Mouse (Mus musculus) cerebellum, postnatal 36 days (tissue): ENCODE measurements around the gene Plac8.

ENCODE experiments used
- DNase-seq, 2 experiments: peaks; one replicate each; pipeline ENCODE4 v3.0.0; 2021 to 2022; ENCODE audit warnings: mixed read lengths in 2 of 2

Plac8 gene

DNA sequence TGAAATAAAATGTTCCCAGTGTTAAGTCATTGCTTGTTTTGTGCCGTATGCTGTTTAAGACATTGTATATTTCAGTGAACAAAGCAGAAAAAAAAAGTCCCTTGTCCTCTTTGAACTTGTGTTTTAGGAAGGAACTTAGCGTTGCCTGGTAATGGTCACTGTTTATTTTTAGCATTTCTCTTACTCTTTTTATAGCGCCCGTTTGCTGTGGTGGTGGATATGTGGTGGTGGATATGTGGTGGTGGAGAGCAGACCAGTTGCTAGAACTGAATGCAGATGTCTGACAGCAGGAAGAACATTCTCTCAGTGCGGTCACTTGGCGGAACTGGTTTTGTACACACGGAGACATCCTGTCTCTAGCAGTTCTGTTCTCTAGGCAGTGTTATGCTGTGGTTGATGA is 45.9 kb downstream of the Plac8 start:
- no peak for DNase-seq

DNA sequence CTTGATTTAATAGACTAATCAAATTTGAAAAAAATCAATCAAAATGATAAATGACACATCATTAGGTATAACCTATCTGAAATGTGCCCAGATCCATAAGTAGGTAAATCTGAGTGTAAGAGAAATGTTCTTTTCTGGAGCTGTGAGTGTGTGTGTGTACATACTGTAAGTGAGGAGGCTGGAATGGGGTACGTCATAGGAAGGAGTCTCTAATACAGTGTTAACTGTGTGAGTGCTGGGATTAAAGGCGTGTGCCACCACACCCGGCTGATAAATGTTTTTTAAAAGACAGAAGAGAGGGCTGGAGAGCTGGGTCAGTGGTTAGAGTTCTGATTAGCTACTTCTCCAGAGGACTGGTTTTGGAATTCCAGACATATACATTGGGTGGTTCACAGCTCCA is 46.4 kb downstream of the Plac8 start:
- no peak for DNase-seq

DNA sequence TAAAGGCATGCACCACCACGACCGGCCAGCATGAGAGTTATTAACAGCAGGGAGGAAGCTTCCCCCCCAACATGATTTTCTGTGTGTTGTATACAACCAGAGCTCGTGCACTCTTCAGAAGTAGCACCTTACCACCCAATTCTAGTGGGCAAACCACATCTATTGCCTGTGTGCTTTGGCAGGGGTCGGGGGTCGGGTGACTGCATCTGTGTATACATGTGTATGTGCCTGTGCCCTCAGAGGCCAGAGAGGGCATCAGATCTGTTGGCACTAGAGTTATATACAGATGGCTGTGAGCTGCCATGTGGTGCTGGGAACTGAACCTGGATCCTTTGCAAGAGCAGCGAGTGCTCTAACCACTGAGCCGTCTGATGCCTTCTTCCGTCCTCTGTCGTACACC is 47.1 kb downstream of the Plac8 start:
- DNase-seq: no peak

DNA sequence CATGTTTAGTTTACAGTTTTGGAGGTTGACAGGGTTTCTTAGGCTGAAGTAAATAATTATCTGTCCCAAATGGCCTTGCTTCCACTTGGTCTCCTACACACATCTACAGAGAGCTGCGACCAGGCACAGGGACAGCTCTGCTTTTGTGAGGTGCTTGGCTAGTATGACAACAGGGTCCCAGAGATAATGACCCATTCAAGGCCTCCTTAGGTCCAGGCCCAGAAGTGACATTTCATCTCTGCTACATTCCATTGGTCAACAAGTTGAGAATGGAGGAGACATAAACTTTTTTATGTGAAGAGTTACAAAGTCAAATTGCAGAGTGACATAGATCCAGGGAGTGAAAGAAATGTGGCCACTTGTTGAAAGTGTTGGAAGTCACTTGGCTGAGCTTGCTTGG is 48.7 kb downstream of the Plac8 start:
- no peak for DNase-seq

DNA sequence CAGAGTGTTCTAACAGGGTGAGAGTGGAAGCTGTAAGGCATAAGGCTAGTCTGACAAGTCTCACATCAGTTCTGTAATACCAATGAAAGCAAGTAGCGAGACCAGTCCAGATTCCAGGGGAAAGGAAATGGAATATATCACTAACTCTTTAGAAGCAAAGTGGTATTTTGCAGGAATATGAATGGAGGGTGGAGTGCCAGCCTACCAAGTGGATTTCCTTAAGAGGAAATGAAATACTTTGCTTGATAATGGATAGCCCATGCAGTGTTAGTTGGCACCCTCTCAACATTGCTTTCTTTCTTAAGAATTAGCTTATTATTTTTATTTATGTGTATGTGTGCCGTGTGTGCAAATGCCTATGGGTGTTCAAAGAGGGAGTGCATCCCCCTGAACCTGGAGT is 51.8 kb downstream of the Plac8 start:
- DNase-seq: no peak

DNA sequence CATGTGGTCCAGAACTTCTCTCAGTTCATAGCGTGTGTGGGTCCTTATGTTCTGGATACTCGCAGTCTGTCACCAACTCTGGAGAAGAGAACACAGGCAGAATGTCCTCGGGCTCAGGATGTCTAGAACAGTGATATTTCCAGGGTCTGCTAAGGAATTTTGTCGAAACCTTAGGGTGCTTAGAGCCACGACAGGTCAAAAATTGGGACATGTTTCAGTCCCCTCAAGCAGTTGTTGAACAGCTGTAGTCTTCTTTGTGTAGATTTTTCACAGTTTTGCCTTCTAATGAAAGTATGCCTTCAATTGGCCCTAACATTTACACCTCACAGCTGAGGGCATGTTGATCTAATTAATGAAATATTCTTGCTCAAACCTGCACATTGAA is 53.0 kb downstream of the Plac8 start:
- no peak for DNase-seq

DNA sequence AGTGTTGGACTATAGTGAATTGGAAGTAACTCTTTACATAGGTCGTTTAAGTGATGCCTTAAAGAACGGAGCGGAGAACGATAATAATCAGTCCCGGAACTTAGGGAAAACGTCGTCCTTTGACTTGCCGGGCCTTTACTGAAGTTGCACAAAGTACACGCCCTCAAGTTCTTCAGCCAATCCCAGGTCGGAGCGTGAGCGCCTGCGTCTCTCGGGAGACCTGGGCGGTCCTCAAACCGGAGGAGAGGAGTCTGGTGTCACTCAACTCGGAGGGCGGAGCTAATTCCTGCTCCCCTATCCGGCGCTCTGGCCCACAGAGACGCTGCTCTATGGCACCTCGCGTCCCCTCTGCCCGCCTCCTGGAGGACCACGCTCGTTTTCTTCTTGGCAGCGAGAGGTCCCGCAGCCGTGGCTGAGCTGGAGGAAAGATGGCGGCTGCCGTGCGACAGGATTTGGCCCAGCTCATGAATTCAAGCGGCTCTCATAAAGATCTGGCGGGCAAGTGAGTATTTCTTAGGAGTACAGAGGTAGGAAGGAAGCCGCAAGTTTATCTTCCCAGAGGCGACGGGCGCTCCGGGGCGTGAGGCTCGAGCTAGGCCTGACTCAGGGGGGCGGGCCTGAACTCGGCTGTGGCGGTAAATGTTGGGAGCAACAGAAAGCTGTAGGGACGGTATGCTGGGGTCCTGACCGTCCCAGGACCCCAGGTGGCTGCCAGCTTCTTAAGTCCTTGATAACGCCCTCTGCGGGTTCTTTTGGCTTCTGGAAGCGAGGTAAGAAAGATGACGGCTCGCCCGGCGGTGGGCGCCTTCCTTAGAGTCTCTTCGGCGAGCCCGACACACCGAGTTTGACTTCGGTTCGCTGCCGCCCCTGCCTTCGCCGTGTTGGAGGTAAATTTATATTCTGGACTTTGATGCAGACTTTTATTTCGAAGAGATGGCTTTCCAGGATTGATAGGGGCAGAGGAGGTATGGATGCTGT is 53.7 kb downstream of the Plac8 start, which contains the start of gene Cops4:
Gene Cops4, plus strand, starts transcription at position 261 of the 978 bp plus-strand sequence.
- DNase-seq: peak; percentile 95 to 96

DNA sequence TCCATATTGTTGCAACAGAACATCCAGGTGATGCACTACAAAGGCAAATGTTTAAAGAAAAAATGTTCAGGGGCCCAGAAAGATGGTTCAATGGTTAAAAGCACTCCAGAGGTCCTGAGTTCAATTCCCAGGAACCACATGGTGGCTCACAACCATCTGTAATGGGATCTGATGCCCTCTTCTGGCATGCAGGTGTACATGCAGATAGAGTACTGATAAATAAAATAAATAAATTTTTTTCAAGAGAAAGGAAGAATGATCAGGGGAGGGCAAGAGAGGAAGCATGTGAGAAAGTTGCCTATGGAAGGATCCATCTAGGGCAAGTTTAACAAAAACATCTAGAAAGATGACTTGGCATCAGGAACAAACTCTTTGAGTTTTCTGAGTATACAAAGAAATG is 59.5 kb downstream of the Plac8 start:
- no peak for DNase-seq

DNA sequence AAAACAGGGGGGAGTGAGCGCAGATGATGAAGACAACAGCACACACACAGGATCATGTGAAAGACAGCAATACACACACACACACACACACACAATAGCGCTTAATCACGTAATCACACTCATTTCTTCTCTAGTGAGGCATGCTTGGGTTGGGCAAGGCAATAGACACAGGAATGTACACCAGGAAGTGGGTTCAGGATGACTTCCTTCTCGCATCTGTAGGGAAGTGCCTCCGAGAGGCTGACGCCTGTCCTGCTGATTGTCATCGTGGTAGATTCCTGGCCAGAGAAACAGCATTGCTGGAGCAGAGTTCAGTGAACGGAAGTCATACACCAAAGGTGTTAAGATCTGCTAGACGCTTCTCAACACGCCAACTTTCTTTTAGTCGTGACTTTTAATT is 62.8 kb downstream of the Plac8 start:
- no peak for DNase-seq
